Mouse (Mus musculus) lung, postnatal 36 days (tissue): ENCODE measurements at regions not wholly inside any gene's neighbourhood (a gene's known extent, or its start where the extent isn't known, plus 50 kb on each side); places are given as distances from the start of the nearest gene placed in this dataset.
A peak's percentile ranks its signal among the peaks of the same experiment; 100 is the strongest.

ENCODE experiments used
- DNase-seq: peaks from one replicate; pipeline ENCODE4 v3.0.0; 2022; ENCODE audit warnings: mixed read lengths

DNA sequence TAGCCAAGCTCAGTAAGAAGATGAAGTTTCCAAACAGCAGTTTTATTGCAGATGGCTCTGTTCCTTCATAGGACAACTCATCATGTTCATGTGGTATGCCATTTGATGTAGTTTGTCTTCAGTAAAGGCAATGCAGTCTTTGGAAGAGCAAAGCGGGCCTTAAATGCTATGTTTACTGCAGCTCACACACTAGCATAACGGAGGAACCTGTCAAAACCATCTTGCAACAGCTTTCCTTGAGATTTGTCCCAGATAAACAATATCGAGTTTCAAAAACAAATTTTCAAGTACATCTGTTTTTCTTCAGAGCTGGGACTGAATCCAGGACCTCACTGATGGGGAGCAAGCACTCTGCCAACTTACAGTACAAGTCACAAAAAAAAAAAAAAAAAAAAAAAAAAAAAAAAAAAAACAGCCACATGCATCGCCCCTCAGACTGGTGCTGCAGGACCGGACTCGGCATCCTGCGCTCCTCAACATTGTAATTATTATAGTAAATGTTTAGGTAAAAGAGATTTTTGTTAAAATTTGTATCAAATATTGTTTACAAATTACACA, 1023.4 kb upstream of the Lingo2 start:
- DNase-seq: peak; percentile 37
